Mouse (Mus musculus) 3T3-L1 (cell line): ENCODE data around the gene Gm9999.

ENCODE experiments used
- DNase-seq: peaks from one replicate; pipeline ENCODE4 v3.0.0-alpha.2; 2015; ENCODE audit warnings: low read depth, low spot score

Gm9999 gene

GRCm38 (mm10) chr7:46999983-47000643 lies 16.7 kb downstream of the Gm9999 start:
- DNase-seq, result no peak

DNA sequence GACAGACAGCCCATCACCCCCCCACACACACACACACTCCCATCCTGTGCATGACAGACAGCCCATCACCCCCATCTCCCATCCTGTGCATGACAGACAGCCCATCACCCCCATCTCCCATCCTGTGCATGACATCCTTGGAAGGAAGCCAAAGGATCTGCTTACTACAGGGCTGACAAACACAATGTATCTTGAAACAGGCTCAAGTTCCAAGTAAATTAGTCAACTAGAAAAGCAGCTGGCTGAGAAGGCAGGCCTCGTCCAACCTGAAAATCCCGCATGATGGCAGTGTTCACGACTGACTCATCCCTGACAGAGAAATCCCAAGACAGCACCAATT lies 17.2 kb downstream of the Gm9999 start:
- peak; percentile 83 for DNase-seq

DNA sequence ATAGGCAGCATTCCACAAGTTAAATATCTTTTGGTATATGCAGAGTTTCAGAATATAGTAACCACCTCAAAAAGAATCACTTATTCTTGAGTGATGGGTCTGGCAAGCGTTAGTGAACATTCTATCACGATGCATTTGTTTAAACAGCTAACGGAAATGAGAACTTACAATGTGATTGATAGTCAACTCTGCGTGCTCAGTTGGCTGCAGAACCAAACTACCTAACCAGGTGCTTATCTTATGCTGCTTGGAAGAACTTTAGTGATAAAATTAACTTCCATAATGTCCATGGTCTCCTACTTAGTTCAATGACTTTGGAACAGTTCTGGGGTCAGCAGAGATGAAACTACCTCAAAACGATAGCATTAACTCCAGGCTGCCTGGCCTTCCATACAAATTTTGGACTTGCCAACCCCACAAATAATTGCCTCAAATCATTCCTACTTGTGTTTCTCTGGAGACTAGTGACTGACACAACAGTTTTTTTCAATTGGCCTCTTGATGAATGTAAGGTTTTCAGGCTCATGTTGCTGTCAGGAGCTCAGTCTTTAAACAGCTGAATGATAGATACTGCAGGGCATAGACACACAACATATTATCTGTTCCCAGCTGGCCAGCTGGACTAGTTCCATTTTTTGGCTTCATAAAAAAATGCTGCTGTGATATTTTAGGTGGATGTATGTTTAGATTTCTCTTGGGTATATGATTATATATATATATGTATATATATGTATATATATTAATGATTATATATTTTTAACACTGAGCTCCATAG lies 17.9 kb downstream of the Gm9999 start:
- peak; percentile 18 for DNase-seq

GRCm38 (mm10) chr7:47001900-47002275 lies 18.5 kb downstream of the Gm9999 start:
- no peak for DNase-seq

- no peak for DNase-seq
Measured at GRCm38 (mm10) chr7:47003411-47004115, 20.2 kb downstream of the Gm9999 start.

DNA sequence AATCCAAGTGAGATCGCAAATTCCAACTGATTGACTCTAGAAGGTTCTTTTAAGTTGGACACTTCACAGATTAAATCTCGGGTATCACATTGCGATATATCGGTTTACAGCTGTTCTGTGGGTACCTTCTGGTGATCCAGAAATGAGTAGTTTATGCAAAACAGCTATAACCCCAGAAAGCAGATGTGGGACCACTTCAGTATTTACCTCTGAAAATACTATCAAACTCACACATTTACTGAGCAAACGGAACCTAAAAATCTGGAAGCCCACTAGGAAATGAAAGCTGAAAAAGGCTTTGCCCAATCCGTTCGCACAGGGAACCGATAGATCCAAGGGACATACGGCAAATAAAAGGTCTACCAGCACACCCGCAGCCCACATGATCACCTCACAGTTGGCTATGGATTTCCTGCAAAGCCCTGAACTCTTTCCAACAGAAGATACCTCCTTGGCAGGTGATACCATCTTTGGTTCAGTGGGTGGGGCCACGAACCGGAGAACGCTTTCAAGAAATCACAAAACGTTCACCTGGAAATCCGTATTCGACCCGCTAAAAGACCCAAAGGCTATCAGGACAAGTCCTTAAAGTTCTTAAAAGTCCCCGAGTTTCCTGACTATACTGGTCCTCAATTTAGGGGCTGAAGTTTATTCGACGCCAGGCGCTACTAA lies 23.9 kb downstream of the Gm9999 start:
- DNase-seq, result no peak

DNA sequence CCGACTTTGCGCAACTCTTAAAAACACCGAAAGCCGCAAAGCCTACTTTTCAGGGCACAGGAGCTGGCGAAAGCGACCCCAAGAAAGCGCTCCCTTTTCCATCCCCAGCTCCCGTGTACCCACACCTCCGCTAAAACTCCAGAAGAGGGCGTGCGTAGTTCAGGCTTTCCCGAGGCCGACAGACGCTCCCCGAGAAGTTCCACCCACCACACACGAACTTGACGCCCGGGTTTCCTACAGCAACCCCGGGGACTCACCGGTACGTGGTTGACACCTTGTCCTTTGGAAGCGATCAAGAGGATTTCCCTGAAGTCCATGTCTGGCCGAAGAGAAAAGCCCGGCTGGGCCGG lies 24.4 kb downstream of the Gm9999 start:
- DNase-seq, result peak; percentile 76

GRCm38 (mm10) chr7:47008168-47008993 lies 25.0 kb downstream of the Gm9999 start, which contains the start of gene Spty2d1:
Gene Spty2d1, minus strand, starts transcription at chr7:47008411.
- peak; percentile 98 for DNase-seq

DNA sequence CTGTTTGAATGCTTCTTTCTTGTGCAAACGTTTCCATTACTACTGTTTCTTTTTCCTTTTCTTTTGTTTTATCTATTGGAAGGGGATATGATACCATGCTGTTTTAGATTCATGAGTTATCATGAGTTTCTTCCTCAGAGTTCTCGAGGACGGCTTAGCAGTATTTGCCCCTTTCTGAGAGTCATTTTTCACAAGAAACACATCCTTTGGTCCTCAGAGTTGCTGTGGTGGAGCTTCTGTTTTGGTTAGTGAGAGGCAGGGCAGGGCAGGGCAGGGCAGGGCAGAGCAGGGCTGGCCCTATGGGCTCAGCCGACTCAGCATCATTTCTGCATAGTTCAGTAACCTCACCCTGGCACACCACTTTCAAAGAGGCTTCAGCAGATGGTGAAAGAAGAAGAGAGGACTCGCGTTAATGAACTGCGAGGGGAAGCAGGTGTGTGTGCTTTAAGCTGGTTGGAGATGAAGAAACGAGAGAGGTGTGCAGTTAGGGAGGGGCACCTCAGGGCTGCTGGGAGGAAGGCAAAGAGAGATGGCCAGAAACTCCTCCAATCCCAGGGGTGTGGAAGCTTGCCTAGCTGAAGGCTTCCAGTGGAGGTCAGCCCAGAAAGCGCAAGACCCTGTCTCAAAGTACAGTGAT lies 29.9 kb downstream of the Gm9999 start:
- peak; percentile 26 for DNase-seq

DNA sequence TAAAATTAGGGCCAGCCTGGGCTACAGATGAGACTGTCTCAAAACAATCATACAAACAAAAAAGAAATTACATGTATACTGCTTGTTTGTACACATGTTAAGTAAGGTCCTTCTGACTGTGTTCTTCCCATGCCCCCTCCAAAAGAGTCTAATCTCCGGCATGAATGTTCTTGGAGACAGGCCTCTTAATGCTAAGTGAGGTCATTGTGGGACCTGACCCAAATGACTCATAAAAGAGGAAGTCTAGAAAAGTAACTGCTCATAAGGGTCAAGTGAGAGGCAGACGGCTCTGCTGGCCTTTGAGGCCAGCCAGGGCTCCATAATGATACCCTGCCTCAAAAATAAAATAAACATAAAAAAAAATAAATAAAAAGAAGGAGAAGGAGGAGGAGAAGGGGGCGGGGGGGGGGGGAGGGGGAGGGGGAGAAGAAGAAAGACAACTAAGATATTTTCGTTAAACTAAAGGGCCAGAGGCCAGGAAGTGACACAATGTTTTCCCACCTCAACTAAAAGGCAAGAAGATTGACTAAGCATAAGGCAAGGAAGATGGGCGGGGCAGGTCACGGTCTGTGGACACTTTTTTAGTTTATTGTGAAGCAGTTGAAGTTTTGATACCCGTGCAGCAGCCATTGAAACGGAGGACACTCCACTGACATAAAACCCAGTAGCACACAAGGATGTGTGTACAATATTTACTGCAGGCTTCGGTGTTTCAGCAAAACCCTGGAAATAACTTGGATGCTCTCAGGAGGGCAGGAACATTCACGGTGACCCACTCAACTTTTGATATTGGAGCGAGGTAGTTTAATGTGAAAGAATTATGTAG lies 31.4 kb downstream of the Gm9999 start:
- peak; percentile 93 for DNase-seq

DNA sequence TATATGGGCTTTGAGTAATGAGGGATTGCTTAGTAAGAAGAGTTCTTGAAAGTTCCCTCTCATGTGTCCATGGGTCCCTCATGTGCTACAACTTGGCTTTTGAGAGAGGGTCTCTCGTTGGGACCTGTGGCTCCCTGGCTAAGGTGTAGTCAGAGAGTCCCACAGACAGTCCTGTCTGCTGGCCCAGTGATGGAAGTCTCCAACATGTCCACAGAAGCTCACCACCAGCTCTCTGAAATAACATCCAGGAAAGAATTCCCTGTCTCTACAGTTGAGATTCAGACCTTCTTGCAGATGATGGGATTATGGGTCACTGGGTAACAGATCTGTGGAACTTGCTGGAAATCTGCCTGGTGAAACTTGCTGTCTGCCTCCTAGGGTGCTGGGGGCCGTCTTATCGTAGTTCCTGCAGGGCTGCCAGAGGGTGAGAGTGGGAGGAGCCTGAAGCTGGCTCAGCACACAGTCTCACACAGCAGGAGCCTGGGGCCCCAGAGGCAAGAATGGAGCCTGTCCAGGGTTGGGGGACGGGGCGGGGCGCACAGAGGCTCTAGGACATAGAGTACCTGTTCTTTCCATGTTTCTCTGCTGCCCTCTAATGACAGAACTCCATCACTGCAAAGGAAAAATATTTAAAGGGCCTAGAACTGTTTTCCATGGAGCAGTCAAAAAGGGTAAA lies 32.1 kb downstream of the Gm9999 start:
- peak; percentile 92 for DNase-seq

- no peak for DNase-seq
Measured at GRCm38 (mm10) chr7:47016602-47017001, 33.2 kb downstream of the Gm9999 start.

DNA sequence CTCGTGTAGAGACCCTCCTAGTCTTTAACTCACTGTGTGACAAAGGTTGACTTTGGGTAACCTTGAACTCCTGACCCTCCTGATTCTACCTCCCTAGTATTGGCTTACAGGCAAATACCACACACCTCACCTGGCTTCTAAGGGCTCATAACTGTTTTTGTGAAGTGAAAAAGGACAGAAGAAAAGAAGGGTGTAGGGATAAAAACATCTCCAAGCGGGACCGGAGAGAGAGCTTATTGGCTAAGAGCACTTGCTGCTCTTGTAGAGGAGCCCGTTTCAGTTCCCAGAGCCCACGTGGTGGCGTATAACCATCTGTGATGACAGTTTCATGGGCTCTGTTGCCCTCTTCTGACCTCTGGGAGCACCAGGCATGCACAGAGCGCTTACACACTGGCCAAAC lies 33.8 kb downstream of the Gm9999 start:
- DNase-seq, result no peak

- no peak for DNase-seq
Measured at GRCm38 (mm10) chr7:47019641-47020040, 36.3 kb downstream of the Gm9999 start.

GRCm38 (mm10) chr7:47020956-47021355 lies 37.6 kb downstream of the Gm9999 start:
- no peak for DNase-seq

- peak; percentile 90 for DNase-seq
Measured at GRCm38 (mm10) chr7:47022482-47022881, 39.1 kb downstream of the Gm9999 start.

DNA sequence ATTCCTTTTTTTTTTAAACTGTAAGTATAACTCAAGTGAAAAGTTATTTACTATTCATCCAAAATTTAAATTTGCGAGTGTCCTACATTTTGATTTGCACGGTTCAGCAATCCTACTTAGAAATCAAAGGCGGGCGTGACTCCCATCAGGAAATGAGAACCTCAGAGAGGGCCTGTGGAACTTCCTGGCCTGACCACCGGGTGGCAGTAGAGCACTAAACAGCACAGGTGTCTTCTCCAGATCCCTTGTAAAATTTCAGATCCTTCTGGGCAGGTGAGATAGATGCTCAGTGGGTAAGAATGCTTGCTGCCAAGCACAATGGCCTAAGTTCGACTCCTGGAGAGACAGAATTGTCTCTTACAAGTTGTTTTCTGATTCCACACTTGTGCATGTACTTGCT lies 40.1 kb downstream of the Gm9999 start:
- peak; percentile 86 for DNase-seq

DNA sequence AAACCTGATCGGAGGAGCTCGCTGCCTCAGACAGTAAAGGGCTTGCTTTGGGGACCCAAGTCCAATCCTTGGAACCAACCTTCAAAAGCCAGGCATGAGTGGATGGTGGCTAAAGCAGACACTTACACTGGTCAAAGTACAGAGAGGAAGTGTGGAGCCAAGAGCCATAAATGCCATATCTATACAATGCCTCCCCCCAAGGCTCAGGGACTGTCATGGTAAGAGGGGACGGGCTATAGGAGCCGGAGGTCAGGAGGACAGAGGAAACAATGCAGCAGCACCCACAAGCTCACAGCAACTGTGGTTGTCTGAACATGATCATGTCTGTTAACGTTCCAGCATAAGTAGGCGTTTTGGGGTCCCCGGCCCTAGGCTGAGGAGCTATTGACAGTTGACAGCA lies 41.1 kb downstream of the Gm9999 start:
- no peak for DNase-seq

- no peak for DNase-seq
Measured at GRCm38 (mm10) chr7:47025429-47025828, 42.0 kb downstream of the Gm9999 start.
